Mouse (Mus musculus): ENCODE measurements around the gene Mmd.

Gene Mmd

DNA sequence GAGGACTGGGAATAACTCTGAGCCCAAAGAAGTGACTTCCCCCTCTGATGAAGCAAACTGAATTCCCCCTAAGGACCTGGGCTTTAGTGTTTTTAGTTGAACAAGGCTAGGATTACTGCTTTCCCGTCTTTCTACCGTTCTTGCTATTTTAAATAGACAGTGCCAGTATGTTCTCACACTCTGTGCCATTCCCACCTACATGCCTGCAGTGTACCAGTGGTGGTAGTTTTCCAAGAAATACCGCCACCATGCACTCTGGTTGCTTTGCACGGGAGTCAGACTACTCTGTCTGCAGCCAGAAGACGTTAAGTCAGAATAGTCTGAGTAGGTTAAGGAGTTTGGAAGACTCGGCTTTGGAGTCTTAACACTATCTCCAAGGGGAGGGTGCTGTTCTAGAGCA, 34.3 kb downstream of the Mmd start:
- DNase-seq (ENCODE audit: low read depth) = no peak

DNA sequence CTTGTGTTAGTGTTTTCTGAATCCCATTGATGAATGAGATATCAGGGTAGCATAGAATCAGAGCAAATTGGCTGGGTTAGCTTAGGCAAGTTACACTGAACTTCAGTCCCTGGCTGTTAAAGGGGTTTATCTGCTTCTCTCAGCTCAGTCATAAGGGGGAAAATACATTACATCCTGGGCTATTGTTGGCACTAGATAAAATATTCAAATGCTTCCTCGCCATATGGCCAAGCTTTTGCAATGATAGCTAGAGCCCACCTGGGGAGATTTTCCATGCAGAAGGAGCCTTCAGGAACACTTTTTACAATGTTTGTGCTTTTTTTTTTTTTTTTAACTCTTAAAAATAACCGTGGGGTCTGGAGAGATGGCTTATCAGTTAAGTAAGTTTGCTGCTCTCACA, 34.8 kb downstream of the Mmd start:
- no peak for DNase-seq (ENCODE audit: low read depth)

DNA sequence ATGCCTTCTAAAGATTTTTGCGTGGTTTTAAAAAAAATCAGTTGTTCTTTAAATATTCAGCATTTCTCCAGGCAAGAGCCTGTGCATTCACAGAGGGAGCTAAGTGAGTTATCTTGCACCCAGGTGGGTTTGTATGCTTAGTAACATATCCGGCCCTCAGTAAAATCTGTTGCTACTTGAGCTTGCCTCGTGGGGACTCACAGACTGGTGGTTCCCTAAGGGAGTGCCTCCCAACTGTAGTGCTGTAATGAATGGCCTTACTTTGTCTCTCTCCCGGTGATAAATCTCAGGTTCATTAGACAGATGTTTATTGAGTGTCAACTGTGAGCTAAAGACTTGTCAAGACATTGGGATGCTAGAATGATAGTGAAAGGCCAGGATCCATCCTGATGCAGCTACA, 35.4 kb downstream of the Mmd start:
- DNase-seq (ENCODE audit: low read depth) = no peak

DNA sequence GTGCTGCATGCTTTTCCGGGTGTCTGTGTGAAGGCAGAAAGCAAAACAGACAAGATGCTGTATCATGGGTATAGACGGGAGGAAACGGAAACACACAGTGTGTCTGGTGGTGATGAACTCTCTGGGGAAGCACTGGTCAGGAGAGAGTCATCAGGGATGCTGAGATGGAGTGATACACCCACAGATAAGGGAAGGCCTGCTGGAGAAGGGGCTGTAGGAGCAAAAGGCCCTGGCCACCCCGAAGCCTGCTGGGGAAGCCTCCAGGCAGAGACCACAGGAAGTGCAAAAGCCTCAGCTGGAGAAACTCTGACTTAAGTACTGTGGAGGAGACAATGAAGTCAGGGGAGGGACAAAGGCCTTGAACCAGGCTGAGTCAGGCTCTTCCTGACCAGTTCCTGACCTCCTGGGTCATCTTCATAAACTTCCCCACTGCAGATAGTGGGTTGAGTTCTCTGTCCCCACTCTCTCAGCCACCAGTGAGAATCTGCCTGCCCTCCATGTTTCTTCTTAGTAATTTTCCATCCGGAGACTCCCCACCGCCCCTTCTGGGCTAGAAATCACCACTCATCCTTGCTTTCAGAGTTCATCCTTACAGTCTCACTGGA, 37.4 kb downstream of the Mmd start:
- DNase-seq (ENCODE audit: low read depth) = peak; percentile 91

DNA sequence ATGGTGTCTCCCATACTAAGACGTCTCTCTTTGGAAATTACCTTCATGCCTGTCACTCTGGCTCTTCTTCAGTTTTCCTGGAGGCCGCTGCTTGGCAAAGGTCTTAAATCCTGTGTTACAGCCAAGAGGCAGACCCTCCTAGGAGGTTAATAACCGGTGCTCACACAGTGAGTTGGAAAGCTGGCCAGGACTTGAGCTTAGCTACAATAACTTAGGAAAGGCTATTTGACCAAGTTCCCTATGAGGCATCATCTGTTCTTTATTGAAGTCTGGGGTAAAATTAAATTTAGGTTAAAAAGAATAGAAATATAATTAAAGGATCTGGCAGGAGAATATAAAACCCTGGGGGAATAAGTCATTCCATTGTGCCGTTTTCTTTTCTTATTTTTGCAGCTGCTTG, 41.9 kb downstream of the Mmd start:
- no peak for DNase-seq (ENCODE audit: low read depth)

DNA sequence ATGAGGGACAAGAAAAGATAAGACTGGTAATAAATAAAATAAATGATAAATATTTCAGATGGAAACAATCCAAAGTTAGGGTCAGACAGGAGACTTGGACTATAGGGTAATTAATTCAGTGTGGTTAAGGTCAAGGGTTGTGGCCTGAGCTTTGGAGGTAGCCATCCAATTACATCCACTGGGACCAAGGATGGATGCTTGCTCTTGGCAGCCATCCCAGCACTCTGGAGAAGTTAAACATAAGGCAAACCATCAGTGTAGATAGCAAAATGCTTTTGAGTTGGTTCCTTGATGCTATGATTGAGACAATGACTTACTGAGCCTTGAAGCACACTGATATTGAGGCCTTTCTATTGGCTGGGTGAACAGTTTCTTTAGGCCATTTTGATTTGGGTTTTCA, 43.5 kb downstream of the Mmd start:
- DNase-seq (ENCODE audit: low read depth) = no peak

DNA sequence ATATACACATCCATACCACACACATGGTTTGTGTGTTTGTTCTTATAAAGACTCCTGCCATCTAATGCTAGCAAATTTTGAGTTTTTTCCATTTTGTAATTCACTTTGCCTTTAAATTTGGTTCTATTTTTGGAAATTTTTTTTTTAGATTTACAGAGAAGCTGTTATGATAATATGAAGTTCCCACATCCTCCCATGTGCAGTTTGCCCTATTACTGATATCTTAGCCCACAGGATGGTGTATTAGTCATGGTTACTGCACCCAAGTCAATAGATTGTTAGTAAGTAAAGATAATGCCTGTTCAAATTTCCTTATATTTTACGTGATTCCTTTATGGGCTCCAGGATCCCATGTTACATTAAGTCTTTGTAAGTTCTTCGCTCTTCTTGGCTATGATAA, 45.4 kb downstream of the Mmd start:
- peak; percentile 86 for DNase-seq (ENCODE audit: low read depth)

DNA sequence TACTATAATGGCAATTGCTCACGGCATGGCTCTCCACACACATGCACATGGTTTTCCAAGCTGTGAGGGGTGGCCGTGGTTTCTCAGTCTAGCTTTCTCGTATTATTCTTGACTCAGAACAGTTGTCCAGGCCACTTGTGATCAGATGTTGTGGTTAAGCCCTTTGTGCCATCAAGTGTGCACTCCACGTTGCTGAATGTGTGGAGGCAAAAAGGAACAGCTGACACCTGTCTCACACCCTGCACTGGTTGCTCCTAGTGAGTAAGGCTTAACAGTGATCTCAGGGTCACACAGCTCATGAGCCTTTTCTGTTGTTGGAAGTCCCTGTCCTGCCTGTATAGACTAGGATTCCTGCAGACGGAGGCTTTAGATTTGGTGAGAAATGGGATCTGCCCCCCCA, 56.8 kb downstream of the Mmd start:
- no peak for DNase-seq (ENCODE audit: low read depth)

DNA sequence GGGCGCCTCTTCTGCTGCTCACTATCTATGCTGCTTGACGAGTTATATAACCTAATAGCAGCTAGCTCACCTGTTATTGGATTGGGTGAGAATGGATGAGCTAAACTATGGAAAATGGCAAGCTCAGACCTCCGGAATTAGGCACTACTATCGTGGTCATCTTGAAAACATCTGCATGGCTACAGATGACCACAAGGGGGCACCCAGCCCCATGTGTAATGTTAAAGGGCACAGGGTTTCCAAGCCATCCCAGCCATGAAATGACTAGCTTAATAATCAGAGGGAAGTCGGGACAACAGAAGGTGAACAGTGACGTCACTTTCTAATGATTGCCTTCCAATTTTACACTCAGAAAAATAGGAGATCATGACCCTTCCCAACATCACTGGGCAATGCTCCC, 57.7 kb downstream of the Mmd start:
- peak; percentile 61 for DNase-seq (ENCODE audit: low read depth)

DNA sequence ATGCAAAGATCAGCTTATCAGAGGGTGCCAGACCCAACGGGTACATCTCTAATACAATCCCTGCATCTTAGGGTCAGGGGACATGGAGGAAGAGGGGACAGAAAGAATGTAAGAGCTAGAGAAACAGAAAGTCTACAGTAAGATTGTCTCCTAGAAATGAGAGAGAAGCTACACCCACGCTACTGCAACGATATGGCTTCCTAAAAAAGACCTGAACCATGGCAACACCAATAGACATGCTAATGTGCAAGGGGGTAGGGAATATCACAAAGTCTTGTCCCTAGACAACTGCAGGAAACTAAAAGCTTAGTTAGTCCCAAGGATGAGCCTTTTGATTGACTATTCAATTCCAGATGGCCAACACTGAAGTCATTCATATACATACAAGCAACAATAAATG, 65.3 kb downstream of the Mmd start:
- DNase-seq (ENCODE audit: low read depth) = no peak

DNA sequence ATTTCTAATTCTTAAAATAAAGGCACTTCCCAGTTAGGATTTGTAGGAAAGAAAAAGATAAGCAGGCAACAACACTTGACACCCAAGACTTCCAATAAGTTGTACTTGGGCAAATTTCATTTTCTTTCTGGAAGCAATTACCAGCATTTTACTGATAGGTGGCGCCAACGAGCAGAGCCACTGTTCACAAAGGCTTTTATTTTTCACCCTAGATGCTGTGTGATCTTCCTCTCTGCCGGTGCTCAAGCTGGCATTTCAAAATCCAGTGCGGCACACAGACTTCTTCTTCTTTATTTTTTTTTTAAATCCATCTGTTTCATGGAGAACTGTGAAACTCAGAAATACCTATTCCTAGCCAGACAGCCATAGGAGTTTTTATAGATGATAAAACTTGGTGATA, 68.2 kb downstream of the Mmd start:
- peak; percentile 68 for DNase-seq (ENCODE audit: low read depth)

DNA sequence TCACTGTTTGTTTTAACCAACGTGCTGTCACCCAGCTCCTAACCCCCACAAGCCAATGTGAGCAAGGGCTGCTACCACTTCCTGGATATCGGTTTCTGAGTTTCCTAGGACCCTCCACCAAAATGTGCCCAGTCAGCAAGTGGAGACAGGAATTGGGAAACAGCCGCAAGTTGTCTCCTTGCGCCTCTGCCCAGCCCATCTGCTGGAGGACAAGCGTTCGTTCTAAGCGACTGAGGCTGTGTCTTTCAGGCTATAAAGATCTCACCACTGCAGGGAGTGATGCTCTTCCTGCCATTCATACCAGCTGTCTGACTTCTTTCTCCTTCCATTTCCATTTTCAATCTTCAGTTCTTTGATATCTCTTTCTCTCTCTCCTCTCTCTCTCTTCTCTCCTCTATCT, 71.7 kb downstream of the Mmd start:
- DNase-seq (ENCODE audit: low read depth) = no peak

DNA sequence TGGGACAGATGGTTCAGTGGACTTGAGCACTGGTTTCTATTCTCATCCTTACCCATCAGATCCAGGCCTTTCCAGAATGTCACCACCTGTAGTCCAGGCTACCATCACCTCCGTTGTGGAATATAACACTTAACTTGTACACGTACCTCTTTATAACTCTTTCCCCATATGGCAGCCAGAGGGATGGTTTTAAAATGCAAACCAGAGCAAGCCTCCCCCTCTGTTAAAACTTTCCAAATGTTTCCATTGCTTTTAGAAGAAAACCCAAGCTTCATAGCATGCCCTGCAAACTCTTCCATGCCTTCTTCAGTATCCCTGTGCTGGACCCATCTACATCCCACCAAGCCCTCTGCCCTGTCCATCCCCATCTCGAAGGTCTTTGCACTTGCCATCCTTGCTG, 75.3 kb downstream of the Mmd start:
- no peak for DNase-seq (ENCODE audit: low read depth)

DNA sequence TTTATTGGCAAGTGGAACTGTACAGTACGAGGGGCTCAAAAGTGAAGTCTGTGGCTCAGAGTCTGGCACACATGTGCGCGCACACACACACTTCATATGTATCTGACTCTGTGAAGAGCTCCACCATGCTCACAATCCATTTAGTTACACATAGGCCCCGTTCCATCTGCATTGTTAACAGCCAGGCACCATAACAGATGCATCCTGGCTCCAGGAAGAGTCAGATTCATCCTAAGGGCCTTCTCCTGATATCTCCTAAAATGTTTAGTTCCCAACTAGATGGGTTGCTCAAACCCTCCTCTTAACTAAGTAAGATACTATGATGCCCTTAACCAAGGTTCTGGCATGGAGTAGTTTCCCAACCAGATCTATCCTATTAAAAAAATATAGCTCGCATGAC, 76.9 kb downstream of the Mmd start:
- DNase-seq (ENCODE audit: low read depth) = no peak

DNA sequence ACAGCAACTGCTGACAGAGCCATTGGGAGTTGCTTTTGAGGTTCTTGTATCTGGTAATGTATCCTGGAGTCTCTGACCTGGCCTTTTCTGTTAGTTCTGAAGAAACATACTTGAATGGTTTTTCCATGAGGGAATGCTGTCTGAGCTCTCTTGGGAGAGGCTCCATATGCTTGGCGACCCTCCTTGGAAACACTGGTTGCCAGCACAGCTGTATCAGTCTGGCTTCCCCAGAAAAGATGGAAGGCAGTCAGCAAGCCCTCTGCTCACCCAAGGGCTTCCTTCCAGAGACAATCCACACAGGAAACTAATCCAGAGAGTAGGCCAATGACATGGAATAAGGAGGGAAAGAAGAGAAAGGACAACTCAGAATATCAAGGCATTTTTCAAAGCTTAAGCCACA, 77.6 kb downstream of the Mmd start:
- no peak for DNase-seq (ENCODE audit: low read depth)
